Mouse (Mus musculus): ENCODE measurements at regions not wholly inside any gene's neighbourhood (a gene's known extent, or its start where the extent isn't known, plus 50 kb on each side); places are given as distances from the start of the nearest gene placed in this dataset.

- no peak for DNase-seq
- no peak overlapping the region for H3K4me3 ChIP-seq
- no peaks in the 10 kb centered on the region for H3K79me2 ChIP-seq (replicated peaks; ENCODE audit: control insufficient read depth, insufficient read depth, low read length)
- no peaks in the 10 kb centered on the region for H3K4me1 ChIP-seq (ENCODE audit: control insufficient read depth, insufficient read depth, low read length)
- 70% methylated on average over 5 of the region's 5 CpGs for WGBS
- TF ChIP-seq POLR2A (IDR thresholded peaks at IDR 0.05; ENCODE audit: insufficient read depth, low read depth, low read length) (no peak), CTCF (IDR thresholded peaks at IDR 0.05) (no peak), EP300 (IDR thresholded peaks at IDR 0.05; ENCODE audit: insufficient read depth, low read depth, low read length) (no peak)
- no peaks in the 10 kb centered on the region for H3K36me3 ChIP-seq (ENCODE audit: control insufficient read depth, insufficient read depth, low read length)
- no peak overlapping the region for H3K9ac ChIP-seq (ENCODE audit: low read depth, low read length)
- H3K27me3 ChIP-seq (ENCODE audit: control insufficient read depth, insufficient read depth, low read length) = no peaks in the 10 kb centered on the region
- intact Hi-C loops (cut with DNase I) = no loop called here
- H3K27ac ChIP-seq = no peak overlapping the region
Observed at GRCm38 (mm10) chr1:169060145-169060544, 471.1 kb downstream of the Nuf2 start.

GRCm38 (mm10) chr1:169051863-169052257 lies 479.4 kb downstream of the Nuf2 start:
- Histone ChIP-seq H3K4me3 (no peak overlapping the region), H3K9ac (ENCODE audit: low read depth, low read length) (no peak overlapping the region), H3K27ac (no peak overlapping the region), H3K4me1 (ENCODE audit: control insufficient read depth, insufficient read depth, low read length) (no peaks in the 10 kb centered on the region), H3K79me2 (replicated peaks; ENCODE audit: control insufficient read depth, insufficient read depth, low read length) (no peaks in the 10 kb centered on the region), H3K36me3 (ENCODE audit: control insufficient read depth, insufficient read depth, low read length) (no peaks in the 10 kb centered on the region), H3K27me3 (ENCODE audit: control insufficient read depth, insufficient read depth, low read length) (no peaks in the 10 kb centered on the region)
- DNase-seq = no peak
- intact Hi-C loops (cut with DNase I) = no loop called here
- no peak for TF ChIP-seq CTCF (IDR thresholded peaks at IDR 0.05)
- 77% methylated on average over 8 of the region's 8 CpGs for WGBS

- no peak overlapping the region for H3K9ac ChIP-seq (ENCODE audit: low read depth, low read length)
- intact Hi-C loops (cut with DNase I) = no loop called here
- H3K27me3 ChIP-seq (ENCODE audit: control insufficient read depth, insufficient read depth, low read length) = no peaks in the 10 kb centered on the region
- no peaks in the 10 kb centered on the region for H3K36me3 ChIP-seq (ENCODE audit: control insufficient read depth, insufficient read depth, low read length)
- DNase-seq = no peak
- H3K4me3 ChIP-seq = no peak overlapping the region
- H3K79me2 ChIP-seq (replicated peaks; ENCODE audit: control insufficient read depth, insufficient read depth, low read length) = no peaks in the 10 kb centered on the region
- no peaks in the 10 kb centered on the region for H3K4me1 ChIP-seq (ENCODE audit: control insufficient read depth, insufficient read depth, low read length)
- 58% methylated on average over 11 of the region's 11 CpGs for WGBS
- no peak overlapping the region for H3K27ac ChIP-seq
- TF ChIP-seq POLR2A (IDR thresholded peaks at IDR 0.05; ENCODE audit: insufficient read depth, low read depth, low read length) (no peak), EP300 (IDR thresholded peaks at IDR 0.05; ENCODE audit: insufficient read depth, low read depth, low read length) (no peak), CTCF (IDR thresholded peaks at IDR 0.05) (no peak)
Observed at GRCm38 (mm10) chr1:169051085-169051862, 480.0 kb downstream of the Nuf2 start.

GRCm38 (mm10) chr1:169049846-169050245 lies 481.4 kb downstream of the Nuf2 start:
- H3K9ac ChIP-seq (ENCODE audit: low read depth, low read length) = no peak overlapping the region
- H3K4me3 ChIP-seq = no peak overlapping the region
- TF ChIP-seq POLR2A (IDR thresholded peaks at IDR 0.05; ENCODE audit: insufficient read depth, low read depth, low read length) (no peak), EP300 (IDR thresholded peaks at IDR 0.05; ENCODE audit: insufficient read depth, low read depth, low read length) (no peak), CTCF (IDR thresholded peaks at IDR 0.05) (no peak)
- no peaks in the 10 kb centered on the region for H3K27me3 ChIP-seq (ENCODE audit: control insufficient read depth, insufficient read depth, low read length)
- no peaks in the 10 kb centered on the region for H3K79me2 ChIP-seq (replicated peaks; ENCODE audit: control insufficient read depth, insufficient read depth, low read length)
- intact Hi-C loops (cut with DNase I) = no loop called here
- H3K4me1 ChIP-seq (ENCODE audit: control insufficient read depth, insufficient read depth, low read length) = no peaks in the 10 kb centered on the region
- no peak overlapping the region for H3K27ac ChIP-seq
- 81% methylated on average over 2 of the region's 2 CpGs for WGBS
- DNase-seq = no peak
- no peaks in the 10 kb centered on the region for H3K36me3 ChIP-seq (ENCODE audit: control insufficient read depth, insufficient read depth, low read length)

- Histone ChIP-seq H3K36me3 (ENCODE audit: control insufficient read depth, insufficient read depth, low read length) (no peaks in the 10 kb centered on the region), H3K4me1 (ENCODE audit: control insufficient read depth, insufficient read depth, low read length) (no peaks in the 10 kb centered on the region), H3K9ac (ENCODE audit: low read depth, low read length) (no peak overlapping the region), H3K27ac (no peak overlapping the region), H3K79me2 (replicated peaks; ENCODE audit: control insufficient read depth, insufficient read depth, low read length) (no peaks in the 10 kb centered on the region), H3K27me3 (ENCODE audit: control insufficient read depth, insufficient read depth, low read length) (no peaks in the 10 kb centered on the region), H3K4me3 (no peak overlapping the region)
- intact Hi-C loops (cut with DNase I) = no loop called here
- no peak for TF ChIP-seq POLR2A (IDR thresholded peaks at IDR 0.05; ENCODE audit: insufficient read depth, low read depth, low read length)
- no peak for TF ChIP-seq EP300 (IDR thresholded peaks at IDR 0.05; ENCODE audit: insufficient read depth, low read depth, low read length)
- no peak for TF ChIP-seq CTCF (IDR thresholded peaks at IDR 0.05)
- no peak for DNase-seq
- WGBS = 63% methylated on average over 4 of the region's 4 CpGs
Observed at GRCm38 (mm10) chr1:169046791-169047525, 484.3 kb downstream of the Nuf2 start.

- WGBS = 67% methylated on average over 1 of the region's 1 CpGs
- H3K4me3 ChIP-seq = no peak overlapping the region
- intact Hi-C loops (cut with DNase I) = no loop called here
Observed at GRCm38 (mm10) chr1:169033517-169033916, 497.7 kb downstream of the Nuf2 start.

More at GRCm38 (mm10) chr1:169033517-169033916, 497.7 kb downstream of the Nuf2 start:
- no peak for DNase-seq
- no peaks in the 10 kb centered on the region for H3K27me3 ChIP-seq (ENCODE audit: control insufficient read depth, insufficient read depth, low read length)
- H3K9ac ChIP-seq (ENCODE audit: low read depth, low read length) = no peak overlapping the region
- H3K4me1 ChIP-seq (ENCODE audit: control insufficient read depth, insufficient read depth, low read length) = no peaks in the 10 kb centered on the region
- no peaks in the 10 kb centered on the region for H3K79me2 ChIP-seq (replicated peaks; ENCODE audit: control insufficient read depth, insufficient read depth, low read length)
- H3K36me3 ChIP-seq (ENCODE audit: control insufficient read depth, insufficient read depth, low read length) = no peaks in the 10 kb centered on the region
- H3K27ac ChIP-seq = no peak overlapping the region
- TF ChIP-seq CTCF (IDR thresholded peaks at IDR 0.05) = no peak
- no peak for TF ChIP-seq POLR2A (IDR thresholded peaks at IDR 0.05; ENCODE audit: insufficient read depth, low read depth, low read length)
- no peak for TF ChIP-seq EP300 (IDR thresholded peaks at IDR 0.05; ENCODE audit: insufficient read depth, low read depth, low read length)
